Mouse (Mus musculus) cerebral cortex, adult 2 months (tissue): ENCODE data around the gene Serpini1.

ENCODE experiments used
- WGBS: fragments of 180-500 bp; shearing (Covaris S2); methylation state at CpG from one replicate; pipeline ENCODE4 v1.1.7; 2018; 5-methylcytosine and 5-hydroxymethylcytosine counted together

The Serpini1 gene

DNA sequence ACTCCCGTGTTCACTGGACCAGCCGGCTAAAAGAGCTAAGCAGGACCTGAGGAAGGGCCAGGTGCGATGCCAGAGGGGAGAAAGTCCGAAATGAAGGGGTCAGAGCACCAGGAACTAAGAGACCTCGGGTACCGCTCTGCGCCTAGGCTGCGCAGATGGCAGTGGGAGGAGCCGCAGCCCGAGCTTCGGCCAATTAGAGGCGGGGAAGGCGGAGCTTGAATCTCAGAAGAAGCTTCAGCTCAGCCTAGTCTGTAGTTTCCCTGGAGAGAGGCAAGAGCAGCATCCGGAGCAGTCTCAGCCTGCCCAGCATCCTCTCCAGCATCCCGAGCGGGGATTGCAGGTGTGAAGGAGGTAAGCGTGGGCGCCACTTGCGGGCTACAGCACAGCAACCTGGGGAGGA is at the start of gene Serpini1:
Serpini1 (plus strand) TSS at position 256 of the 400 bp plus-strand sequence.
- under 1% methylated on average over 19 of the region's 19 CpGs for WGBS

GRCm38 (mm10) chr3:75517631-75518250 is 39.6 kb upstream of the Serpini1 start:
- WGBS: 77% methylated on average over 7 of the region's 7 CpGs

DNA sequence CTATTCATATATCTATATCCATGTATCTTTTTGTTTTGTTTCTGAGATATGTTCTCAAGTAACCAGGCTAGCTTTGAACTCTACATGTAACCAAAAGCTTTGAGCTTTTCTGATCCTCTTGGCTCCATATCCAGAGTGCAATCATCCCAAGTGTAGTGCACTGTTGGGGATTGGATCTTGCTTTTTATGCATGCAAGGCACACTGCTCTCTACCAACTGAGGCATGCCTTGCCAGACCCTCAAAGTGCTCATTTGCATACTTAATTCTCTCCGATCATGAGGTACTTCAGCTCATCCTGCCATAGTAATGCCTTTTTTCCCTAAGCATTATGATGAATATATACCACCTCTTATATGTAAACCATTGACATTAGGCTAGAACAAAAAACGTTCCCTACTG is 36.0 kb upstream of the Serpini1 start:
- WGBS: 57% methylated on average over 2 of the region's 2 CpGs

GRCm38 (mm10) chr3:75522527-75522926 is 34.8 kb upstream of the Serpini1 start:
- WGBS: 94% methylated on average over 1 of the region's 1 CpGs

- 90% methylated on average over 3 of the region's 3 CpGs for WGBS
These were observed 26.3 kb upstream of the Serpini1 start for GRCm38 (mm10) chr3:75531074-75531473.

DNA sequence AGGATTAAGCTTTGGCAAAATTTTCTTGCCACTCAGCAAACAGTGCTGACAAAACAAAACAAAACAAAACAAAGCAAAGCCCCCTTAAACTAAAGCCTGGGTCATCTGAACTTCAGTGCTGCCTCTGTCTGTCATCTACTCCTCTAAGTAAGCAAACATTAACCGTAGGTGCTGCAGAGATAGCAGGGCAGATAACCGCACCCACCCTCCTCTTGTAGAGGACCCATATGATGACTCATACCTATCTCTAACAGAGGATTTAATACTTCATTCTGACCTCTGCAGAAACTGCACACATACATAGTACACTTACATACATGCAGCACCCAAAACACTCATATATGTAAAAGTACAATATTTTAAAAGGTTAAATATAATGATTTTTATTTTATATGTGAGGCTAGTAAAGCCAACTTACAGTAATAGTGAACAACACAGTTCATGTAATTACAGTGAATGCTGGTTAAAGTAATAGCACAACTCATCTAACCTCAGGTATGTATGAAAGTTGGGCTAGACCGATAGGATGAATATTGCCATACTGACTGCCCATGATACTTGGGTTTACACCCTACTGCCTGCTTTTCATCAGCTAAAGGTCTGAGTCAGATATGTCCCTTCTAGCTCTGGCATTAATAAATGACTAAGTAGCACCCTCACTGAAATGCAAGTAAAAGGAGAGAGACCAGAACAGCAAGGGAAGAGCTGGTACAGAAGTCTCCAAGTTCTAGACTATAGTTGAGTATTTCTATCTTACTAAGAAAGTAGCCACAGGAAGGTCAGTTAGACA is 23.1 kb upstream of the Serpini1 start:
- 82% methylated on average over 3 of the region's 3 CpGs for WGBS

GRCm38 (mm10) chr3:75541259-75541658 is 16.1 kb upstream of the Serpini1 start:
- WGBS: 74% methylated on average over 4 of the region's 4 CpGs

DNA sequence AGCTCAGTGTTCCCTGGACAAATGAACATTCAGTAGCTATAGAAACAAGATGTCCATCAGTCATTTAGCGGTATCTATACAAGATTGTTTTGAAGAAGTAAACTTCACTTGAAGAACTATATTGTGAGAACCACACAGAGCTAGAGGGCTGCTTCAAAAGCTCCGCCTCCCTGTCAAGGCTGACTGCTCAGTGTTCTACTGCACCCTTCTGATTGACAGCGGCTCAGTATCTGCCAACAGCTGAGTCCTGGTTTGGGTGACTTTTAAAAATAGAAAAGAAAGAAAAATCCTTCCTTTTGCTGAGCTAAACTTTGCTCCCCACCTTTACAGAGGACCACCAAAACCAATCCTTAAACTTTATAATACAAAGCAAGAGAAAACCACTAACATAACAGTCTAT is 14.5 kb upstream of the Serpini1 start:
- WGBS: 69% methylated on average over 3 of the region's 3 CpGs

GRCm38 (mm10) chr3:75544287-75544686 is 13.1 kb upstream of the Serpini1 start:
- WGBS: 75% methylated on average over 1 of the region's 1 CpGs

- WGBS: under 1% methylated on average over 36 of the region's 36 CpGs
These were observed 1.1 kb upstream of the Serpini1 start for GRCm38 (mm10) chr3:75556121-75556694.

DNA sequence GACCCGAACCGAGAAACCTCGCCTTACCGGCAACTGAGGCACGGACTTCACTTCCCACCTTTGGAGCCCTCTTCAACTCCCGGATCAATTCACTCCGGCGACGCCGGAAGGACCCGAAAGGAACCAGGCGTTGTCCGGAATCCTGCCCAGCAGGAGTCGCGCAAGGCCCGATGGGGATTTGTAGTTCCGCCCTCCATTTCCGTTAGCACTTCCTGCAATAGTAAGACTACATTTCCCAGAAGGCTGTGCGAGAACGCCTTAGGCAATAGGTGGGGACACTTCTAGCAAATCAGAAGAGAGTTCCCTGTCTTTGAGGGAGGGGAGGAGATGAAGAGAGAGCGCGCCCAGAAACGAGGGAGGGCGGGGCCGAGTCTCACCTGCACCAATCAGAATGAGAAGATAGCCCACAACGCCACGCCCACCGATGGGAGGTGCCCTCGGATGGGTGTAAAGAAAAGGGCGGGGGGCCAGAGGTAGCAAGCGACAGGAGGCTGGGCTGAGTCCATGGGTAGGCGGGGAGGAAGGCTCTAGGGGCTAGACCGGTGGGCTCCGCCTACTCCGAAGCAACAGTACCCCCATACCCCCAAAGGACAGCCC is 554 bp upstream of the Serpini1 start, which contains the start of gene Pdcd10:
Pdcd10 (minus strand) TSS at position 162 of the 597 bp plus-strand sequence.
- under 1% methylated on average over 35 of the region's 35 CpGs for WGBS

GRCm38 (mm10) chr3:75574074-75574473 is 16.7 kb downstream of the Serpini1 start:
- WGBS: 44% methylated on average over 2 of the region's 2 CpGs

- WGBS: 71% methylated on average over 1 of the region's 1 CpGs
These were observed 18.2 kb downstream of the Serpini1 start for GRCm38 (mm10) chr3:75575582-75575981.

GRCm38 (mm10) chr3:75579352-75579751 is 22.0 kb downstream of the Serpini1 start:
- WGBS: 53% methylated on average over 4 of the region's 4 CpGs

DNA sequence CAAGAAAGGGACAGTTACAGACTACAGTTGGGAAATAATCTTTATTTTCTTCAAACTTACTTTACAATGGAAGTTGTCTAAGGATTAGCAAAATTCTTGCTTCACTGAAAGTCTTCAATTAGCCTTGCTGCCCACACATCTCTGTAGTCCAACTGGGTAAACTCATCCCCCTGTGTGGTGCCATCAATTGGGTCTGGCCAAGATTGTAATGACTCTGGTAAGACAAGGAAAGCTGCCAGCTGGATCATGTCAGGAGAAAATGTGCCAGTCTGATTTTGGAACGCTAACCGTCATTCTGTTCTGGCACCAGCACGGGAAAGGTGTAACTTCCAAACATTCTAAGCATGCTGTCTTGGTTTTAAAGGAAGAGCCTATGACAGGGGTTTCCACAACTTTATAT is 25.9 kb downstream of the Serpini1 start:
- 30% methylated on average over 3 of the region's 3 CpGs for WGBS

DNA sequence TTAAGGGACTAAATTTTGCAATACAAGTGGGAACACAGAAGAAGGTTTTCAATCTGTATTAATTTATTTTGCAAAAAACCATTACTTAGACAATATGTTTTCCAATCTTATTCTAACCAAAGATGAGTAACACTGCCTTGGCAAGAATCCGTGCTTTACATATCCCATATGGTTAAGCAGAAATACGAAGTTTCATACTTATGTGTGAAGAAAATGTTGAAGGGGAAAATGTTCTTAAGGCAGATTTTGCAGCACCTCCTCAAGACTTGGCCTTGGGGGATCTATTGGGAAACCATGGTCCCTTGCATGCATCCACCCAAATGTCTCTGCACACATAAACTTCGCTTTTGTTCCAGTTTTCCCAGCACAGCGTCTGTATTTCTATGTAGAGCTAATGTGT is 27.6 kb downstream of the Serpini1 start:
- WGBS: 62% methylated on average over 4 of the region's 4 CpGs

- WGBS: 75% methylated on average over 7 of the region's 7 CpGs
These were observed 53.7 kb downstream of the Serpini1 start for GRCm38 (mm10) chr3:75611019-75611418.

GRCm38 (mm10) chr3:75624627-75625026 is 67.3 kb downstream of the Serpini1 start:
- WGBS: 49% methylated on average over 2 of the region's 2 CpGs

DNA sequence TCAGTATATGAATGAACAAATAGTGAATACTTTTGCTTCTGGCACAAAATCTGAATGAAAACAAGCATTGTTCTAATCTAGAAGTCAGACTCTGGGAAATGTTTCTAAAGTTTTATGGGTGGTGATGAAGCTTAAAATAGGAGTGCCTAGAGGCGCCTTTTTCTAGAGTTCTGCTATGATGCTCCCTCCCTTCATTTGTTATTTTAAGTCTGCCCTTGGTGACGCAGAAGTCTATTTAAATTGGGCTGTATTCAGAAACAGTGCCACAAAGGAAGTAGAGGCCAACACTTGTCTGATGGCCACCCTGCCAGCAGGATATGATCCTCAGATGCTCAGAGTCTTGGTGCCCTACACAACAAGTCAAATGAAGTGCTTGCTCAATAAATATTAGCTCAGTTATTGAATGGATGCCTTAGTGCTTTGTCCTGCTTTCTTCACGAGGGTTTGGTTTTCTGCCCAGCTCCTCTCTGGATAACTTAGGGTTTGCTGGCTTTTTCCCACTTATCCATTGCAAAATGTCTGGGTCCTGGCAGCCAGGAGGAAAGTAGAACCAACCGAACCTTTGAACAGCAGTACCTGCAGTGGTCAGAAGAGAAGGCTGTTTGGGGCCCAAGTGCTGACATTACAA is 73.8 kb downstream of the Serpini1 start:
- 45% methylated on average over 4 of the region's 4 CpGs for WGBS

- 93% methylated on average over 1 of the region's 1 CpGs for WGBS
These were observed 75.9 kb downstream of the Serpini1 start for GRCm38 (mm10) chr3:75633221-75633620.

- 70% methylated on average over 4 of the region's 4 CpGs for WGBS
These were observed 76.3 kb downstream of the Serpini1 start for GRCm38 (mm10) chr3:75633635-75634034.

- WGBS: 86% methylated on average over 1 of the region's 1 CpGs
These were observed 78.3 kb downstream of the Serpini1 start for GRCm38 (mm10) chr3:75635648-75636047.
